Mouse (Mus musculus) liver, adult 2 months (tissue): ENCODE measurements around the gene Ccnd2.

ENCODE experiments used
- CTCF ChIP-seq: fragments of 200-500 bp; IDR thresholded peaks from 2 replicates; pipeline ENCODE4 v1.5.1; 2011; ENCODE audit warnings: low read depth, low read length, control low read depth
- POLR2A ChIP-seq: fragments of 200-500 bp; IDR thresholded peaks from 2 replicates; pipeline ENCODE4 v1.6.1; 2011; ENCODE audit warnings: low read length, control low read depth; ENCODE audit not compliant: insufficient read depth; ENCODE audit errors: extremely low read depth

DNA sequence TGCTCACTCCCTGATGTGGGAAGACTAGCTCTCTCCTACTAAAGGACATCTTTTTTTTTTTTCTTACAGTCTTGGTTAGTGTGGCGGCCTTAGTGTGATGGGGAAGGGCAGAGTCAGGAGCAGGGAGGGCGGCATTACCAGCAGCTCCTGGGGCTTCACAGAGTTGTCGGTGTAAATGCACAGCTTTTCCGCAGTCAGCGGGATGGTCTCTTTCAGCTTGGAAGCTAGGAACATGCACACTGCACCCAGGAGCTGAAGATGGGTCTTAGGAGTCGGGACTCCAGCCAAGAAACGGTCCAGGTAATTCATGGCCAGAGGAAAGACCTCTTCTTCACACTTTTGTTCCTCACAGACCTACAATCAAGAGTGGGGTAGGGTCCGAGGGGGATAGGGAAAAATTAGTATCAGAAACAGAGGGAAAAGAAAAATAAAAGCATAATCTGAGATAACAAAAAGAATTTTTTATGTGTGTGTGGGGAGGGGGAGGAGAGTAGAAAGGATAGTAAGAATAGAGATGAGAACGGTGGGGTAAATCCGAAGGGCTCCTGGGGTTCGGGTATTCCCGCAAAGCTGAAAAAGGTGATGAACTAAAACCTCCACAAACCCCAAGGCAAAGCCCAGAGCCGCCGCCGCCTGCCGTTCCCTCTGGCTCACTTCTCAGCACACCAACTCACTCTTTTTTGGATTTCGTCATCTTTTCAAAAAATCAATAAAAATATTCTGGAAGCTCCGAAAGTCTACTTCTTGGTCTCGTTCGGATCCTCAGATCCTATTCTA lies 3.3 kb downstream of the Ccnd2 start:
- TF ChIP-seq POLR2A = no peak
- no peak for TF ChIP-seq CTCF
